Mouse (Mus musculus) stomach, embryonic 15.5 days (tissue): ENCODE data around the gene Esrrg. TPM values are rescaled to one million over a fixed set of nuclear protein-coding genes. Genes with fewer than 3 reads are reported as not detected.

Experiments
- ATAC-seq: fragments of 200-750 bp; cut with Nextera tagmentation; 2 replicates; pipeline ENCODE4 v1.8.0; 2017; ENCODE audit warnings: low read depth, moderate number of reproducible peaks, moderate TSS enrichment; ENCODE audit not compliant: insufficient read depth, low FRiP score
- H3K27ac ChIP-seq: fragments of 300-500 bp; sonication (generic); 2 replicates; pipeline ENCODE4 v1.5.1; 2015; ENCODE audit warnings: mild to moderate bottlenecking, inconsistent platforms
- H3K27me3 ChIP-seq: fragments of 300-500 bp; sonication (generic); replicated peaks from 2 replicates; pipeline ENCODE4 v1.6.1; 2015; ENCODE audit warnings: inconsistent platforms
- H3K36me3 ChIP-seq: fragments of 300-500 bp; sonication (generic); 2 replicates; pipeline ENCODE4 v1.6.1; 2015; ENCODE audit warnings: inconsistent platforms
- H3K4me1 ChIP-seq: fragments of 300-500 bp; sonication (generic); 2 replicates; pipeline ENCODE4 v1.6.1; 2015; ENCODE audit warnings: inconsistent platforms
- H3K4me2 ChIP-seq: fragments of 300-500 bp; sonication (generic); 2 replicates; pipeline ENCODE4 v1.6.1; 2015; ENCODE audit warnings: mild to moderate bottlenecking, inconsistent platforms
- H3K4me3 ChIP-seq: fragments of 300-500 bp; sonication (generic); replicated peaks from 2 replicates; pipeline ENCODE4 v1.5.1; 2015; ENCODE audit warnings: inconsistent platforms
- H3K9ac ChIP-seq: fragments of 300-500 bp; sonication (generic); 2 replicates; pipeline ENCODE4 v1.6.1; 2015; ENCODE audit warnings: inconsistent platforms
- H3K9me3 ChIP-seq: fragments of 300-500 bp; sonication (generic); 2 replicates; pipeline ENCODE4 v1.6.1; 2016; ENCODE audit warnings: inconsistent platforms
- WGBS: fragments of 180-500 bp; shearing (Covaris S2); methylation state at CpG from one replicate; pipeline ENCODE4 v1.1.7; 2015; 5-methylcytosine and 5-hydroxymethylcytosine counted together
- polyA plus RNA-seq: library from polyadenylated mRNA; unstranded; fragments of >200 nt; fragmentation: Nextera tagmentation; extraction: Ambion mirVana; gene quantifications from 2 replicates; pipeline ENCODE4 v1.2.1, GENCODE M21; 2015

Esrrg gene
- polyA plus RNA-seq, 1 experiment from 2014 or later = 8.2 TPM

DNA sequence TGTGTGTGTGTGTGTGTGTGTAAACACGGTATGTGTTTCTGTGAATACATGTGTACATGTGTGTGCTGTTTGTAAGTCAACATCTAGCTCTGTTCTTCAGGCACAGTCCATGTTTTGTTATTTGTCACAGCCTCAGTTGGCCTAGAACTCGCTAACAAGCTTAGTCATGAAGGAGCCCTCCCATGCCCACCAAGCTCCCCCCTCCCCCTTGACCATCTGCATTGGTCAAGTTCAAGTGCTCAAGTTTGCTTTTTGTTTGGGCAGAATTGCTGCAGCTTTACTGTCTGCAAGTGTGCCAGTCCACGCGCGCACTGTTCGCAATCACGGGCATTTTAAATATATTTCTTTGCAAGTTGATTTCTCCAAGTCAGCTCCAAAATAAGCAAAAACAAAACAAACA, 298.8 kb downstream of the Esrrg start:
- Histone ChIP-seq H3K4me3 (no peak overlapping the region), H3K9me3 (no peaks in the 10 kb centered on the region), H3K4me1 (no peaks in the 10 kb centered on the region), H3K4me2 (no peak overlapping the region), H3K36me3 (no peaks in the 10 kb centered on the region), H3K9ac (no peak overlapping the region), H3K27me3 (no peaks in the 10 kb centered on the region), H3K27ac (no peak overlapping the region)
- WGBS = 56% methylated on average over 7 of the region's 7 CpGs
- ATAC-seq = no peak

DNA sequence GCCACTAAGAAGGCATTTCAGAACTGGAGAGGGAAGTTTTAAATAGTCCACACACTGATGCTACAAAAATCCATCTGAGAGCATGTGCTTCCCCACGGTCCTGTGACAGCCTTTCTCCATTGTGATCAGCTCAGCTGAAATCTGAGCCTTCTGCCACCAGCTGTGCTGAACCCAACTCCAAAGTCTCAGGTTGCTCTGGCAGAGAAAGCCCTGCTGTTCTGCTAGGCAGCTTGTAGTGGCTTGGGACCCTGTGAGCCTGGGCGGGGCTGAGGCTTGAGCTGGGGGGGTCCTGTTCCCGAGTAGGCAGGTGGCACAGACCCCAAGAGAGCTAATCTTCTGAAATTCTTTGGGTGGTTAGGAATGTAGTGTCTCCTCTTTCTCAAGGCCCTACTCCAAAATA, 299.3 kb downstream of the Esrrg start:
- H3K9ac ChIP-seq = no peak overlapping the region
- no peak for ATAC-seq
- 8% methylated on average over 3 of the region's 3 CpGs for WGBS

DNA sequence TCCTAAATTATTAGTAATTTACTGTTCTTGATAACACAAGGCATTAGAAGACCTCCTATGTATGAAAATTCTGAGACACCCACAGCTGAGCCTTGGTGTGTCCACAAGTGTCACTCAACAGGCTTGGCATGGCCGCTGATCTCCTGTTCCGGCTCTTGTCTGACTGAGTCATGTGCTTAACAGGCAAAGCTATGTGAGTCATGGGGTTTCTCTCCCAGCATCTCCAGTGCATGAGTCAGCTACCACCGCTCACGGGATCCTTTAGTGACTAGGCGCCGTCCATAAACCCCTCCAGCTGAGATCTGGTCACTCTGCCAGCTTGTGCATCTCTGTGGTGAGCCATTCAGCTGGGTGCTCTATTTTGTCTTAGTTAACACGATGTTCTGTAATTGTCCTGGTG, 302.1 kb downstream of the Esrrg start:
- ATAC-seq = no peak
- no peaks in the 10 kb centered on the region for H3K27me3 ChIP-seq
- no peak overlapping the region for H3K4me3 ChIP-seq
- H3K9ac ChIP-seq = no peak overlapping the region
- no peak overlapping the region for H3K27ac ChIP-seq
- H3K4me2 ChIP-seq = no peak overlapping the region
- H3K4me1 ChIP-seq = no peaks in the 10 kb centered on the region
- no peaks in the 10 kb centered on the region for H3K9me3 ChIP-seq
- WGBS = 74% methylated on average over 7 of the region's 7 CpGs
- no peaks in the 10 kb centered on the region for H3K36me3 ChIP-seq

More for the DNA sequence above, 299.3 kb downstream of the Esrrg start:
- Histone ChIP-seq H3K27me3 (no peaks in the 10 kb centered on the region), H3K4me2 (no peak overlapping the region), H3K36me3 (no peaks in the 10 kb centered on the region), H3K9me3 (no peaks in the 10 kb centered on the region), H3K4me3 (no peak overlapping the region), H3K4me1 (no peaks in the 10 kb centered on the region), H3K27ac (no peak overlapping the region)

DNA sequence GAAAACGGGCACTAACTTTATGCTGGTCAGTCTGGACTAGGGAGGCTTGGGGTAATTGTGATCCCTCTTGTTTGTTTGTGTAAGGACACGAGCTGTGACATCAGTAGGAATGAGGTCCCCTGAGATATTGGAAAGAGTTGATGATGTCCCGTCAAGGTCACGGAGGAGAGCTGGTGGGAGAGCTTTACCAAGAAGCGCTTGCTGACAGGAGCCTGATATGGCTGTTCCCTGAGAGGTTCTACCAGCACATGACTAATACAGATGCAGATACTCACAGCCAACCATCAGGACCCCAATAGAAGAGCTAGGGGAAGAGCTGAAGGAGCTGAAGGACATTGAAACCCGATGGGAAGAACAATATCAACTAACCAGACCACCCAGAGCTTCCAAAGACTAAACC, 302.6 kb downstream of the Esrrg start:
- Histone ChIP-seq H3K4me3 (no peak overlapping the region), H3K9me3 (no peaks in the 10 kb centered on the region), H3K9ac (no peak overlapping the region), H3K4me2 (no peak overlapping the region), H3K27me3 (no peaks in the 10 kb centered on the region), H3K4me1 (no peaks in the 10 kb centered on the region), H3K27ac (no peak overlapping the region), H3K36me3 (no peaks in the 10 kb centered on the region)
- WGBS = 74% methylated on average over 6 of the region's 6 CpGs
- no peak for ATAC-seq

DNA sequence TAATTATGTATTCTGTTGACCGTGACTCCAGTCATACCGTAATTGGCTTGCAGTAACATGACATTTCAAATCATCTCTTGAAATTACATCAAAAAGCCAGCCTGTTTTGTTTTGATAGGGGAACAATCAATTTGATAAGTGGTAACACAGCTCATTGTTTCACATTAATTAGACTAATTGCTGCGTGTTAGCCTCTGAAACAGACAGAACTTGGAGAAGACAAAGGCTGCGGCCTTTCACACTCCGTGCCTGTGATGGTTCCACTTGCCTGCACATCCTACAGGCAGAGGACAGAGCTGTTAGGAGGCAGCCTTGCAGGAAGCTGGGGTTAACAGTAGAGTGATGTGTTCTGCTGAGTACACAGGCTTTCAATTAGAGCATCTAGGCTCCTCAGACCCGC, 309.7 kb downstream of the Esrrg start:
- H3K36me3 ChIP-seq = no peaks in the 10 kb centered on the region
- H3K27me3 ChIP-seq = no peaks in the 10 kb centered on the region
- ATAC-seq = no peak
- H3K9me3 ChIP-seq = no peaks in the 10 kb centered on the region
- H3K27ac ChIP-seq = no peak overlapping the region
- no peak overlapping the region for H3K4me2 ChIP-seq
- no peak overlapping the region for H3K9ac ChIP-seq
- WGBS = 84% methylated on average over 6 of the region's 6 CpGs
- no peaks in the 10 kb centered on the region for H3K4me1 ChIP-seq
- H3K4me3 ChIP-seq = no peak overlapping the region

DNA sequence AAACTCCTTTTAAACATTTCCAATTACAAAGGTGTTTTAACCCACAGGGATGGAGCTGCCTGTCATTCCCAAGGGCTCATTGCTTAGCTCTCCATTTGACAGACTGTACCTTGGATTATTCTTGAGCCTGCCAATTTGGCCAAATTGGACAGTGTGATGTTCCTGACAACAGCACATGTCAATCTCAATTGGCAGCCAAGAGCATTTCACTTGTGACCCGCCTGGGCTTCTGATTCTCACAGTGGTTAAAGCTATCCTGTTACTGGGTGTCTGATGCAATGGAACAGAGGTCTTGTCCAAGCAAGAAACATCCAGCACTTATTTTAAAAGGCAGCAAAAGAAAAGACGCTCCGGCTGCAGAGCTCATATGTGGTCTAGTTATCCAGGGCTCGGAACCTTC, 310.3 kb downstream of the Esrrg start:
- Histone ChIP-seq H3K9me3 (no peaks in the 10 kb centered on the region), H3K27ac (no peak overlapping the region)

DNA sequence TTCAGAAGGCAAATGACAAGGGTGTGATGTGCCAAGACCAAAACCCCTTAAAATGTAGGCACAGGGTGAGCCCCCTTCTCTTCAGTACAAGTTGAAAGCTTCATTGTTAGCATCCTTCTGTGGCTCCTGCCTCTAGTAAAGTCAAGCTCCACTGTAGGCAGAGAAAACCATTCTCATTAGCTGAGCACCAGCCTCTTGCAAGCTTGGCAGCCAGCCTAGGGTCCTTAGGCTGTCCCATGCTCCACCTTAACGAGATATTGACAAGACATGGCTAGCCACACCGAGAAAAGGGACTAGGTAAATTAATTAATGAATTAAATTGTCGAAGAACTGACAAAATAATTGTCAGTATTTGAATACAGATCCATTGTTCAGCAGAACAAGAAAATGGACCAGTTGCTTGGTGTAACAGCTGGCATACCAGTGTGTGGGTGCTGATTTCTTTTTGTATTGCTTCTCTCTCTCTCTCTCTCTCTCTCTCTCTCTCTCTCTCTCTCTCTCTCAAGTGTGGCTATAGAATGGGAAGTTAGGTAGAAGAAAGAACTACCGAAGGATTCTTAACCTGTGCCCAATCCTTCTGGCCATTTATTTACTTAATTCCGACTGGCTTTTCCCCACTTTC, 311.7 kb downstream of the Esrrg start:
- no peak overlapping the region for H3K9ac ChIP-seq
- H3K4me1 ChIP-seq = no peaks in the 10 kb centered on the region
- H3K4me3 ChIP-seq = no peak overlapping the region
- ATAC-seq = no peak
- H3K9me3 ChIP-seq = no peaks in the 10 kb centered on the region
- WGBS = 64% methylated on average over 5 of the region's 5 CpGs
- H3K27ac ChIP-seq = no peak overlapping the region
- no peaks in the 10 kb centered on the region for H3K27me3 ChIP-seq
- no peaks in the 10 kb centered on the region for H3K36me3 ChIP-seq
- no peak overlapping the region for H3K4me2 ChIP-seq

More for the DNA sequence above, 310.3 kb downstream of the Esrrg start:
- no peaks in the 10 kb centered on the region for H3K27me3 ChIP-seq
- WGBS = 96% methylated on average over 4 of the region's 4 CpGs
- H3K9ac ChIP-seq = no peak overlapping the region
- no peaks in the 10 kb centered on the region for H3K36me3 ChIP-seq
- H3K4me1 ChIP-seq = no peaks in the 10 kb centered on the region
- H3K4me2 ChIP-seq = no peak overlapping the region
- no peak overlapping the region for H3K4me3 ChIP-seq
- no peak for ATAC-seq

DNA sequence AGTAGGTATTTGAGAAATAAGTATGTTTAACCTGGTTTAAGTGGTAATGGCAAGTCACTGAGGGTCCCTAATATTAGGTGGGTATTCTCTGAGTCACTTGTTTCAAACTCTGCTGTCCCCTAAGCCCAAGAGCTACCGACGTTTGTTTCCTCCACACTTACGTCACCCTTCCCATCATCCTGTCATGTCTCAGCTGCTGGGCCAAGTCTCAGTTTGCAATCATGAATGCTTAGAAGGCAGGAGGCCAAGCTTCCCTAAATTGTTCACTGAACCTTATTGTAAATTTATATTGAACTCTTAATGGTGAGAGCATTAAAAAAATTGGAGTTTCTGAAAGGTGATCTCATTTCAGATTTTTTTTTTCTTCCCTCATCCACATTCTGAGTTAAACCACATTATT, 322.6 kb downstream of the Esrrg start:
- H3K27me3 ChIP-seq = no peaks in the 10 kb centered on the region
- H3K4me3 ChIP-seq = no peak overlapping the region
- H3K36me3 ChIP-seq = no peaks in the 10 kb centered on the region
- no peak overlapping the region for H3K4me2 ChIP-seq
- H3K9ac ChIP-seq = no peak overlapping the region
- H3K4me1 ChIP-seq = no peaks in the 10 kb centered on the region
- ATAC-seq = no peak
- H3K27ac ChIP-seq = no peak overlapping the region
- WGBS = 56% methylated on average over 3 of the region's 3 CpGs
- no peaks in the 10 kb centered on the region for H3K9me3 ChIP-seq

DNA sequence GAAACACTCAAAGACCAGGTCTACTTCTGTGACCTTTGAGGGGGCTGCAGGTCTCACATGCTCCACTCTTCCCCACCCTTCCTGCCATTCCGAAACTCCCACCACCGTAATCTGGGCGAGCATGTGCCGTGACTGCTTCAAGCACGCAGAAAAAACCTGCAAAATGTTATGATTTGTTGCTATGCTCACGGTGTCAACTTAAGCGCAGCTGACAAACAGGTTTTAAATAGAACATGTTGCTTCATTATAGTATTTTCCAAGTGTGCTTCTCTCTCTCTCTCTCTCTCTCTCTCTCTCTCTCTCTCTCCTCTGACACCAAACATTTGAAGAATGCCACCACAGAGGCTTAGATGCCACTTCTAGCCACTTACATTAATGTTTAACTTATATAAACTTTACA, 330.1 kb downstream of the Esrrg start:
- Histone ChIP-seq H3K27ac (no peak overlapping the region), H3K4me2 (no peak overlapping the region), H3K4me3 (no peak overlapping the region), H3K4me1 (no peaks in the 10 kb centered on the region), H3K9me3 (no peaks in the 10 kb centered on the region), H3K36me3 (no peaks in the 10 kb centered on the region), H3K27me3 (no peaks in the 10 kb centered on the region), H3K9ac (no peak overlapping the region)
- no peak for ATAC-seq
- WGBS = 61% methylated on average over 7 of the region's 7 CpGs

DNA sequence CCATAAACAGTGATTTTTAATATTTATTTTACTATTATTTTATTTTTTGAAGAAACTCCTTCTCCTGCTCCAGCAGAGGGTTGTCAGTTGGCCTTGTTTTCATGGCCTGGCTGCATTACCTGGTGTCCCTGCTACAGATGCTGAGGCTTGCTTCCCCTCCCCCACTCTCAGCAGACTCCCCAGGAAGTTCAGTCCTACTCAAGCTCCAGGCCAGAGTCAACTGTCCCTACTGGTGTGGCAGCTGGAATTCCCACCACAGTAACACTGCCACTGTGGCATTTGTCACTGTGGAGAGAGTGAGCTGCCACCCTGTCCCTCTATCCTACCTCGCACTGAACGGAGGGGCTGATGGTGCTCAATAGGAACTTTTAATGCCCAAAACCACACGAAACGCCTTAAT, 330.5 kb downstream of the Esrrg start:
- Histone ChIP-seq H3K9me3 (no peaks in the 10 kb centered on the region), H3K4me3 (no peak overlapping the region), H3K9ac (no peak overlapping the region), H3K27me3 (no peaks in the 10 kb centered on the region), H3K4me1 (no peaks in the 10 kb centered on the region), H3K36me3 (no peaks in the 10 kb centered on the region), H3K4me2 (no peak overlapping the region), H3K27ac (no peak overlapping the region)
- 0 out of 2 replicates have a peak, but pooled peaks have one; percentile 31 for ATAC-seq
- 57% methylated on average over 4 of the region's 4 CpGs for WGBS

DNA sequence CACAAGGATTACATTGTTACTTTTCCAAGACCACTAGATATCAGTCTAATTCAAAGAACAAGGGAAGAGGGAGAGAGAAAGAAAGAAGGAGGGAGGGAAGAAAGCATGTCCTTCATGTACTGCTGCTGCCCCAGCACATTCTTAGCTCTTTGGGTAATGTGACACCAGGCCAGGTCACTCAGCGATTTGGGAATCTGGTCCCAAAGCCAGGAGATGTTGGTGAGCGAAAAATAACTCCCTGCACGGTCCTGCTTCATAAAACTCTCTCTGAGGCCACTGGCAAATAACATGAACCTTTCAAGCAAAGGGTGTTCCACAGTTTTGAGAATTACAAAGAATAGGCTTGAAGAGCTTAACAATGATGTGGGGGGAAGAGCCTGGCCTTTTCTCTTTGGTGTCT, 342.9 kb downstream of the Esrrg start:
- no peak overlapping the region for H3K27ac ChIP-seq
- H3K9ac ChIP-seq = no peak overlapping the region
- WGBS = 75% methylated on average over 3 of the region's 3 CpGs
- no peaks in the 10 kb centered on the region for H3K36me3 ChIP-seq
- H3K4me2 ChIP-seq = no peak overlapping the region
- H3K9me3 ChIP-seq = no peaks in the 10 kb centered on the region
- H3K4me3 ChIP-seq = no peak overlapping the region
- no peaks in the 10 kb centered on the region for H3K4me1 ChIP-seq
- ATAC-seq = no peak
- H3K27me3 ChIP-seq = no peaks in the 10 kb centered on the region

DNA sequence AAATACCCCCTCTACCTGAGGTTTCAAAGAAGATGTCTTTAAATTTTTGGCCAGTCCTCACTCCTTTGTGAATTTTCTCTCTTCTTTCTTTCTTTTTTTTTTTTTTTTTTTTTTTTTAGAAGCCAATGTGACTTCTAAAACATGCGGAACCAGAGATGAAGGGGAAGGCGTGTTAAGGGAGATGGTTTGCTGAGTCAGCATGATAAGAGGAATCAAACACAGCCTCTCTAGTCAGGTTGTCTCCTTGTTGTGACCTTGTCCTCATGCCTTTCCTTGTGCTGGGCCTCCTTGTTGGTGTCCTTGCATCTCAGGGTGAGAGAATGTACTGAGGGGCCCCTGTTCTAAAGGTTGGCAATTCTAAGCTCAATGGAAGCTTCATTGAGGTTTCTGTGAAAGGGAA, 348.1 kb downstream of the Esrrg start:
- H3K9ac ChIP-seq = no peak overlapping the region
- no peak overlapping the region for H3K4me3 ChIP-seq
- no peaks in the 10 kb centered on the region for H3K4me1 ChIP-seq
- H3K27ac ChIP-seq = no peak overlapping the region
- no peak overlapping the region for H3K4me2 ChIP-seq
- H3K36me3 ChIP-seq = no peaks in the 10 kb centered on the region
- 79% methylated on average over 2 of the region's 2 CpGs for WGBS
- no peak for ATAC-seq
- no peaks in the 10 kb centered on the region for H3K9me3 ChIP-seq
- H3K27me3 ChIP-seq = no peaks in the 10 kb centered on the region

DNA sequence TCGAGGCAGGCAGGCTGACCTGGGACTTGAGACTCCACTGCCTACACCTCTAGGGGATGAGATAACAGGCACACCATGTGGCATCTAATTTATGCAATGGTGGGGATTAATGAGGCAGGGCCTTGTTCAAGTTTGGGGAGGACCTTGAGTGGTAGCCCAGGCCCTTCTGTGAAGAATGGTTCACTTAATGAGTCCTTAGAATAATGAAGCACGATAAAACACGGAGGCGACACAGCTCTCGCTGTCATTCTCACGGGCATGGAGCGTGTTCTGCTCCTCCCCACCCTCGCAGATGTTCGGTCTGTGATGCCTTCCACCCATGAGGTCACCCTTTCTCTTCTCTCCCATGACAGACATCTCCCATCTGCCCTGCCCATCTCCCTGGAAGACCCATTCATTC, 350.6 kb downstream of the Esrrg start:
- Histone ChIP-seq H3K4me2 (no peak overlapping the region), H3K27ac (no peak overlapping the region), H3K36me3 (no peaks in the 10 kb centered on the region), H3K9me3 (no peaks in the 10 kb centered on the region), H3K4me1 (no peaks in the 10 kb centered on the region), H3K9ac (no peak overlapping the region), H3K4me3 (no peak overlapping the region), H3K27me3 (no peaks in the 10 kb centered on the region)
- WGBS = 81% methylated on average over 9 of the region's 9 CpGs
- ATAC-seq = no peak
